Mouse (Mus musculus) CH12.LX (cell line): Measurements from ENCODE around the gene Tspear. TPM values are rescaled to one million over a fixed set of nuclear protein-coding genes. Genes with fewer than 3 reads are reported as not detected.

Source experiments
- DNase-seq: peaks from one replicate; pipeline ENCODE4 v3.0.0-alpha.2; 2013; ENCODE audit errors: extremely low read depth
- H3K27ac ChIP-seq: 2 replicates; pipeline ENCODE4 v1.5.1; 2012; ENCODE audit warnings: low read depth, mild to moderate bottlenecking, control low read depth, moderate library complexity; ENCODE audit not compliant: insufficient read depth
- H3K27me3 ChIP-seq: replicated peaks from 2 replicates; pipeline ENCODE3; 2012; ENCODE audit warnings: inconsistent platforms
- H3K36me3 ChIP-seq, 2 experiments: replicated peaks in 1 of 2; 2 replicates each; pipeline versions ENCODE3 to v1.6.1; 2012; ENCODE audit warnings: inconsistent platforms in 1 of 2, low read length in 1 of 2, mild to moderate bottlenecking in 1 of 2, mixed read lengths in 1 of 2, moderate library complexity in 1 of 2; ENCODE audit not compliant: control insufficient read depth in 1 of 2, insufficient read depth in 1 of 2
- H3K4me1 ChIP-seq, 2 experiments: 2 replicates each; pipeline ENCODE4 v1.6.1; 2012; ENCODE audit warnings: inconsistent platforms in 1 of 2, moderate library complexity in 1 of 2; ENCODE audit not compliant: insufficient read depth in 2 of 2, control insufficient read depth in 1 of 2
- H3K4me2 ChIP-seq: 2 replicates; pipeline ENCODE4 v1.6.1; 2012; ENCODE audit warnings: low read depth, mild to moderate bottlenecking, control low read depth; ENCODE audit not compliant: poor library complexity, insufficient read depth, severe bottlenecking
- H3K4me3 ChIP-seq, 3 experiments: fragments of 150-350 bp in 1 of 3; sonication (generic) in 1 of 3; replicated peaks in 1 of 3; 2 replicates each; pipeline versions ENCODE3 to v1.5.1; 2011 to 2012; ENCODE audit warnings: low read depth in 2 of 3, low read length in 2 of 3, mild to moderate bottlenecking in 2 of 3, moderate library complexity in 2 of 3, control low read depth in 1 of 3, improper control_type of control experiment in 1 of 3, inconsistent platforms in 1 of 3, mixed read lengths in 1 of 3; ENCODE audit not compliant: poor library complexity in 1 of 3
- H3K79me2 ChIP-seq: replicated peaks from 2 replicates; pipeline ENCODE4 v1.6.1; 2012; ENCODE audit warnings: mild to moderate bottlenecking, moderate library complexity; ENCODE audit not compliant: control insufficient read depth, poor library complexity, insufficient read depth, severe bottlenecking; ENCODE audit errors: extremely low read depth
- H3K9ac ChIP-seq: 2 replicates; pipeline ENCODE4 v1.6.1; 2012; ENCODE audit warnings: low read depth, mild to moderate bottlenecking, control low read depth, moderate library complexity; ENCODE audit not compliant: insufficient read depth
- H3K9me3 ChIP-seq: replicated peaks from 2 replicates; pipeline ENCODE3; 2012; ENCODE audit warnings: low read length, inconsistent platforms, mixed read lengths
- CHD2 ChIP-seq: IDR thresholded peaks from 2 replicates; pipeline ENCODE4 v1.6.1; 2011; ENCODE audit warnings: low read length, improper control_type of control experiment
- CTCF ChIP-seq, 2 experiments: IDR thresholded peaks in 1 of 2; conservative IDR thresholded peaks in 1 of 2; 2 replicates each; pipeline ENCODE4 v1.5.1; 2011 to 2012; ENCODE audit warnings: low read depth in 2 of 2, low read length in 2 of 2, improper control_type of control experiment in 1 of 2, inconsistent platforms in 1 of 2, mild to moderate bottlenecking in 1 of 2, moderate library complexity in 1 of 2
- E2F4 ChIP-seq: IDR thresholded peaks from 2 replicates; pipeline ENCODE4 v1.6.1; 2011; ENCODE audit warnings: low read depth, low read length, improper control_type of control experiment; ENCODE audit not compliant: insufficient replicate concordance
- ELF1 ChIP-seq: IDR thresholded peaks from 2 replicates; pipeline ENCODE4 v1.6.1; 2014; ENCODE audit warnings: low read depth, mild to moderate bottlenecking, inconsistent platforms, low read length, improper control_type of control experiment
- EP300 ChIP-seq: IDR thresholded peaks from 2 replicates; pipeline ENCODE4 v1.6.1; 2011; ENCODE audit warnings: low read length, improper control_type of control experiment
- GABPA ChIP-seq: IDR thresholded peaks from 2 replicates; pipeline ENCODE4 v1.6.1; 2012; ENCODE audit warnings: low read depth, low read length, improper control_type of control experiment, inconsistent platforms; ENCODE audit not compliant: insufficient replicate concordance
- HCFC1 ChIP-seq: IDR thresholded peaks from 2 replicates; pipeline ENCODE4 v1.6.1; 2012; ENCODE audit warnings: low read depth, mild to moderate bottlenecking, inconsistent platforms, low read length, improper control_type of control experiment
- IRF4 ChIP-seq: IDR thresholded peaks from 2 replicates; pipeline ENCODE4 v1.6.1; 2014; ENCODE audit warnings: low read depth, mild to moderate bottlenecking, inconsistent platforms, low read length, improper control_type of control experiment
- MAZ ChIP-seq: IDR thresholded peaks from 2 replicates; pipeline ENCODE4 v1.6.1; 2012; ENCODE audit warnings: low read depth, mild to moderate bottlenecking, inconsistent platforms, low read length, improper control_type of control experiment, moderate library complexity
- MYC ChIP-seq: IDR thresholded peaks from 2 replicates; pipeline ENCODE4 v1.6.1; 2011; ENCODE audit warnings: low read depth, mild to moderate bottlenecking, improper control_type of control experiment, low read length
- NELFE ChIP-seq: IDR thresholded peaks from 2 replicates; pipeline ENCODE4 v1.6.1; 2011; ENCODE audit warnings: low read depth, low read length, improper control_type of control experiment
- PAX5 ChIP-seq: IDR thresholded peaks from 2 replicates; pipeline ENCODE4 v1.6.1; 2012; ENCODE audit warnings: low read length, inconsistent platforms, mixed read lengths
- POLR2AphosphoS2 ChIP-seq: IDR thresholded peaks from 2 replicates; pipeline ENCODE4 v1.6.1; 2011; ENCODE audit warnings: low read depth, low read length, improper control_type of control experiment
- SIN3A ChIP-seq: IDR thresholded peaks from 2 replicates; pipeline ENCODE4 v1.6.1; 2012; ENCODE audit warnings: low read length, improper control_type of control experiment, inconsistent platforms
- TBP ChIP-seq: conservative IDR thresholded peaks from 2 replicates; pipeline ENCODE4 v1.6.1; 2011; ENCODE audit warnings: low read depth, low read length, improper control_type of control experiment
- TCF12 ChIP-seq: IDR thresholded peaks from 2 replicates; pipeline ENCODE4 v1.6.1; 2014; ENCODE audit warnings: low read depth, mild to moderate bottlenecking, inconsistent platforms, low read length, improper control_type of control experiment
- UBTF ChIP-seq: IDR thresholded peaks from 2 replicates; pipeline ENCODE4 v1.6.1; 2012; ENCODE audit warnings: low read depth, mild to moderate bottlenecking, inconsistent platforms, low read length, improper control_type of control experiment, moderate library complexity
- USF2 ChIP-seq: conservative IDR thresholded peaks from 2 replicates; pipeline ENCODE4 v1.6.1; 2011; ENCODE audit warnings: low read depth, low read length, improper control_type of control experiment
- ZNF384 ChIP-seq: IDR thresholded peaks from 2 replicates; pipeline ENCODE4 v1.6.1; 2012; ENCODE audit warnings: low read depth, low read length, improper control_type of control experiment, inconsistent platforms
- dilution Hi-C: fragments of 300-500 bp; cut with MboI; formaldehyde crosslinking; loops from 2 replicates; pipeline ENCODE4 v1.14.3; 2020; ENCODE audit warnings: low sequenced_read_pairs; ENCODE audit not compliant: extremely low pct_unique_long_range_greater_than_20kb, extremely low pct_ligation_motif_present
- in situ Hi-C: fragments of 300-500 bp; cut with MboI; formaldehyde crosslinking; loops from 3 replicates; pipeline ENCODE4 v1.14.3; 2019; ENCODE audit warnings: low sequenced_read_pairs, low pct_ligation_motif_present, low pct_unique_long_range_greater_than_20kb, mixed read lengths
- polyA plus RNA-seq: library from polyadenylated mRNA; unstranded; fragments of >175 nt; gene quantifications from 2 replicates; pipeline ENCODE4 v1.2.1, GENCODE M21; 2012; ENCODE audit warnings: low read depth; ENCODE audit not compliant: insufficient read length
- total RNA-seq, 2 experiments: library from RNA; depleted of rRNA; stranded (reverse); fragments of 300-350 nt in 1 of 2; fragments of >200 nt in 1 of 2; gene quantifications; 2 replicates each; pipeline ENCODE4 v1.2.3; 2012 to 2014

The Tspear gene
- total and polyA plus RNA-seq, 3 experiments: 0.09 to 0.42 TPM; not detected in 1

DNA sequence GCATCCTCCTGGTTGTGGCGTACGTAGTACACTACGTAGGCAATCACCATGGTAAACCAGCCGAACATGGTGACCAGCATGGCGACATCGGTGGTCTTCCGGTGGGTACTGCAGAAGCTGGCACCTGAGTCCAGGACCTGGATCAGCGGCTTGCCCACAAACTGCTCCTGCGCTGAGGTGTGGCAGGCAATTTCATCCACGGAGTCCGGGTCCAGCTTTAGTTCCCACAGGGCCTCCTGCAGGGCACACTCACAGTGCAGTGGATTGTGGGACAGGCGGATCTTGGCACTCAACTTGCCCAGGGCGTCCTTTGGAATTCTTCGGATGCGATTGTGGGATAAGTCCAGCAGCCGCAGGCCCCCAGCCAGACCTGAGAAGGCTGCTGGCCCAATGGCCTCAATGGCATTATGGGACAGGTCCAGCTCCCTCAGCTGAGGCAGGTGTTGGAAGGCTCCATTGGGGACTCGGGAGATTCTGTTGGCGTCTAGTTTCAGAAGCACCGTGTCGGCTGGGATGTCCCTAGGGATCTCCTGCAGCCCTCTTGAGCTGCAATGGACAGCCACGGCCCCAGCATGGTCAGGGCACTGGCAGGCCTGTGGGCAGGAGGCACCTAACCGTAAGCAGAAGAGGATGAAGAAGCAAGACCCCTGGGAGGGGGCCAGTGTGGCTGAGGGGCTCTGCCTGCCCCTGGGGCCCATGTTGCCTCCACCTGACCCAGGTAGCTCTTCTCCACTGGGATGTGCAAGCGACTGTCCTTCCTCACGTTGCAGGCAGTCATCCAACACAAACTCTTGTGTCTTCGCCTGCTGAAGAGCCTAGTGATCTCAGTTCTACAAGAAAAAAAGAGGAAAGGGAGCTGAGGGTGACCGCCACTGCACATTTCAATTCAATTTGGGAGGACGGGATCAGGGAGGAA lies 214.8 kb downstream of the Tspear start:
- H3K27ac ChIP-seq: no peak overlapping the region
- no peak overlapping the region for H3K4me2 ChIP-seq
- TF ChIP-seq IRF4 (no peak), PAX5 (no peak), TBP (no peak)
- H3K9me3 ChIP-seq: no peaks in the 10 kb centered on the region
- H3K4me1 ChIP-seq: no peaks in the 10 kb centered on the region
- H3K27me3 ChIP-seq: peaks cover 77% of the 10 kb centered on the region
- in situ Hi-C loops (no loop called here), dilution Hi-C loops (no loop called here)
- DNase-seq: no peak
- H3K4me3 ChIP-seq: no peak overlapping the region
- H3K36me3 ChIP-seq: no peaks in the 10 kb centered on the region
- H3K79me2 ChIP-seq: no peaks in the 10 kb centered on the region
- no peak overlapping the region for H3K9ac ChIP-seq

GRCm38 (mm10) chr10:77901871-77902210 lies 215.5 kb downstream of the Tspear start:
- Histone ChIP-seq H3K4me3 (no peak overlapping the region), H3K79me2 (no peaks in the 10 kb centered on the region), H3K4me2 (no peak overlapping the region), H3K27me3 (peaks cover 77% of the 10 kb centered on the region), H3K9ac (no peak overlapping the region), H3K9me3 (no peaks in the 10 kb centered on the region), H3K4me1 (no peaks in the 10 kb centered on the region), H3K27ac (no peak overlapping the region), H3K36me3 (no peaks in the 10 kb centered on the region)
- TF ChIP-seq E2F4 (no peak), MAZ (no peak), CTCF (conservative IDR thresholded peaks at IDR 0.05 in 1 of 2, IDR thresholded peaks at IDR 0.05 in 1 of 2; ENCODE audit: low read depth in 2 of 2, low read length in 2 of 2) (no peak), ELF1 (no peak)
- DNase-seq: no peak
- dilution Hi-C loops: no loop called here
- in situ Hi-C loops: no loop called here

- Histone ChIP-seq H3K4me3 (no peak within 1 kb of the TSS), H3K27me3 (peaks cover 77% of the 10 kb centered on the region), H3K79me2 (no peaks in the 10 kb centered on the region), H3K9me3 (no peaks in the 10 kb centered on the region)
- in situ Hi-C loops: no loop called here
- dilution Hi-C loops: no loop called here
- DNase-seq: no peak
- TF ChIP-seq CHD2 (no peak), USF2 (no peak), PAX5 (no peak), TBP (no peak), NELFE (no peak), MYC (no peak), ZNF384 (no peak), HCFC1 (no peak), ELF1 (no peak), TCF12 (no peak), GABPA (no peak), SIN3A (no peak), POLR2AphosphoS2 (no peak), EP300 (no peak), UBTF (no peak)
- TF ChIP-seq, all 38 proteins: peak for 0
- Histone ChIP-seq H3K4me1 (no peaks in the 10 kb centered on the region), H3K36me3 (no peaks in the 10 kb centered on the region), H3K9ac (no peak within 1 kb of the TSS), H3K27ac (no peak within 1 kb of the TSS), H3K4me2 (no peak within 1 kb of the TSS)
Measured at GRCm38 (mm10) chr10:77902211-77902893, 216.0 kb downstream of the Tspear start, which contains the start of gene Lrrc3. TSS of gene Lrrc3 (minus strand) at chr10:77902536.
